Mouse (Mus musculus): ENCODE data around the gene Atad2b. TPM values are rescaled to one million over a fixed set of nuclear protein-coding genes. Genes with fewer than 3 reads are reported as not detected.
"Not testable (repeated sequence)": the region's sequence is repeated elsewhere in the genome, so short reads cannot be mapped to it uniquely, and the experiment has no call there.

Gene Atad2b
- polyA plus RNA-seq, 1 experiment from 2014 or later: 16.5 TPM

- WGBS: 89% methylated on average over 7 of the region's 7 CpGs
These were observed 11.2 kb upstream of the Atad2b start for GRCm38 (mm10) chr12:4905946-4906345.

GRCm38 (mm10) chr12:4906476-4906875 is 10.7 kb upstream of the Atad2b start:
- peak overlapping the region; percentile 73 for H3K4me2 ChIP-seq (ENCODE audit: low read length)
- no peak overlapping the region for H3K27ac ChIP-seq (ENCODE audit: low read depth)
- H3K9me3 ChIP-seq (ENCODE audit: control insufficient read depth, low read length): no peaks in the 10 kb centered on the region
- H3K27me3 ChIP-seq (replicated peaks; ENCODE audit: control insufficient read depth, insufficient read depth, low read length): no peaks in the 10 kb centered on the region
- no peaks in the 10 kb centered on the region for H3K36me3 ChIP-seq (ENCODE audit: control insufficient read depth, insufficient read depth, low read length)
- H3K9ac ChIP-seq (ENCODE audit: low read length): peak overlapping the region; percentile 74; the same call in 1 of the 2 replicates
- 43% methylated on average over 7 of the region's 7 CpGs for WGBS
- H3K4me1 ChIP-seq (replicated peaks; ENCODE audit: control insufficient read depth, insufficient read depth, low read length): no peaks in the 10 kb centered on the region
- ATAC-seq (replicated peaks; ENCODE audit: low FRiP score, low TSS enrichment, low read depth) (no peak), DNase-seq (ENCODE audit: low spot score) (no peak)
- peak overlapping the region; percentile 55 for H3K4me3 ChIP-seq (ENCODE audit: low read depth, low read length)

More at GRCm38 (mm10) chr12:4905946-4906345, 11.2 kb upstream of the Atad2b start:
- Histone ChIP-seq H3K27ac (ENCODE audit: low read depth) (no peak overlapping the region), H3K36me3 (ENCODE audit: control insufficient read depth, insufficient read depth, low read length) (no peaks in the 10 kb centered on the region), H3K9me3 (ENCODE audit: control insufficient read depth, low read length) (no peaks in the 10 kb centered on the region), H3K27me3 (replicated peaks; ENCODE audit: control insufficient read depth, insufficient read depth, low read length) (no peaks in the 10 kb centered on the region), H3K4me3 (ENCODE audit: low read depth, low read length) (no peak overlapping the region), H3K9ac (ENCODE audit: low read length) (no peak overlapping the region), H3K4me1 (replicated peaks; ENCODE audit: control insufficient read depth, insufficient read depth, low read length) (no peaks in the 10 kb centered on the region), H3K4me2 (ENCODE audit: low read length) (no peak overlapping the region)
- DNase-seq (ENCODE audit: low spot score) (no peak), ATAC-seq (replicated peaks; ENCODE audit: low FRiP score, low TSS enrichment, low read depth) (no peak)

- peak within 1 kb of the TSS; percentile 55 for H3K4me3 ChIP-seq (ENCODE audit: low read depth, low read length)
- peak; percentile 95 for DNase-seq (ENCODE audit: low spot score)
- peak within 1 kb of the TSS; percentile 73 for H3K4me2 ChIP-seq (ENCODE audit: low read length)
- H3K9me3 ChIP-seq (ENCODE audit: control insufficient read depth, low read length): no peaks in the 10 kb centered on the region
- H3K27me3 ChIP-seq (replicated peaks; ENCODE audit: control insufficient read depth, insufficient read depth, low read length): no peaks in the 10 kb centered on the region
- H3K9ac ChIP-seq (ENCODE audit: low read length): peak within 1 kb of the TSS; percentile 74
- peak; percentile 93 for ATAC-seq (replicated peaks; ENCODE audit: low FRiP score, low TSS enrichment, low read depth)
- WGBS: under 1% methylated on average over 121 of the region's 125 CpGs
- peak within 1 kb of the TSS; percentile 81 for H3K27ac ChIP-seq (ENCODE audit: low read depth)
- H3K36me3 ChIP-seq (ENCODE audit: control insufficient read depth, insufficient read depth, low read length): no peaks in the 10 kb centered on the region
- H3K4me1 ChIP-seq (replicated peaks; ENCODE audit: control insufficient read depth, insufficient read depth, low read length): no peaks in the 10 kb centered on the region
These were observed 9.9 kb upstream of the Atad2b start, which contains the start of gene Ubxn2a for GRCm38 (mm10) chr12:4906951-4907906. TSS of gene Ubxn2a (minus strand) at chr12:4907705.

GRCm38 (mm10) chr12:4908391-4908790 is 8.8 kb upstream of the Atad2b start:
- Histone ChIP-seq H3K27me3 (replicated peaks; ENCODE audit: control insufficient read depth, insufficient read depth, low read length) (no peaks in the 10 kb centered on the region), H3K9me3 (ENCODE audit: control insufficient read depth, low read length) (no peaks in the 10 kb centered on the region), H3K27ac (ENCODE audit: low read depth) (no peak overlapping the region), H3K9ac (ENCODE audit: low read length) (no peak overlapping the region), H3K4me1 (replicated peaks; ENCODE audit: control insufficient read depth, insufficient read depth, low read length) (no peaks in the 10 kb centered on the region), H3K4me3 (ENCODE audit: low read depth, low read length) (no peak overlapping the region; the same call in 1 of the 2 replicates), H3K4me2 (ENCODE audit: low read length) (no peak overlapping the region), H3K36me3 (ENCODE audit: control insufficient read depth, insufficient read depth, low read length) (no peaks in the 10 kb centered on the region)
- 83% methylated on average over 7 of the region's 7 CpGs for WGBS
- DNase-seq (ENCODE audit: low spot score) (no peak), ATAC-seq (replicated peaks; ENCODE audit: low FRiP score, low TSS enrichment, low read depth) (no peak)

- not testable (repeated sequence) for H3K4me1 ChIP-seq (replicated peaks; ENCODE audit: control insufficient read depth, insufficient read depth, low read length); H3K9ac ChIP-seq (ENCODE audit: low read length); DNase-seq (ENCODE audit: low spot score); H3K4me3 ChIP-seq (ENCODE audit: low read depth, low read length); ATAC-seq (replicated peaks; ENCODE audit: low FRiP score, low TSS enrichment, low read depth); H3K36me3 ChIP-seq (ENCODE audit: control insufficient read depth, insufficient read depth, low read length); H3K27me3 ChIP-seq (replicated peaks; ENCODE audit: control insufficient read depth, insufficient read depth, low read length); H3K27ac ChIP-seq (ENCODE audit: low read depth); H3K4me2 ChIP-seq (ENCODE audit: low read length); H3K9me3 ChIP-seq (ENCODE audit: control insufficient read depth, low read length)
- WGBS: 86% methylated on average over 1 of the region's 1 CpGs
These were observed 6.7 kb upstream of the Atad2b start for GRCm38 (mm10) chr12:4910496-4910895.

GRCm38 (mm10) chr12:4911716-4912115 is 5.4 kb upstream of the Atad2b start:
- H3K4me2 ChIP-seq (ENCODE audit: low read length): no peak overlapping the region
- H3K36me3 ChIP-seq (ENCODE audit: control insufficient read depth, insufficient read depth, low read length): no peaks in the 10 kb centered on the region
- DNase-seq (ENCODE audit: low spot score) (no peak), ATAC-seq (replicated peaks; ENCODE audit: low FRiP score, low TSS enrichment, low read depth) (no peak)
- no peaks in the 10 kb centered on the region for H3K9me3 ChIP-seq (ENCODE audit: control insufficient read depth, low read length)
- H3K9ac ChIP-seq (ENCODE audit: low read length): no peak overlapping the region
- WGBS: 83% methylated on average over 4 of the region's 4 CpGs
- H3K4me1 ChIP-seq (replicated peaks; ENCODE audit: control insufficient read depth, insufficient read depth, low read length): no peaks in the 10 kb centered on the region
- H3K27me3 ChIP-seq (replicated peaks; ENCODE audit: control insufficient read depth, insufficient read depth, low read length): no peaks in the 10 kb centered on the region
- no peak overlapping the region for H3K27ac ChIP-seq (ENCODE audit: low read depth)
- no peak overlapping the region for H3K4me3 ChIP-seq (ENCODE audit: low read depth, low read length)

- Histone ChIP-seq H3K4me2 (ENCODE audit: low read length) (no peak overlapping the region), H3K27ac (ENCODE audit: low read depth) (no peak overlapping the region), H3K36me3 (ENCODE audit: control insufficient read depth, insufficient read depth, low read length) (no peaks in the 10 kb centered on the region), H3K27me3 (replicated peaks; ENCODE audit: control insufficient read depth, insufficient read depth, low read length) (no peaks in the 10 kb centered on the region), H3K4me1 (replicated peaks; ENCODE audit: control insufficient read depth, insufficient read depth, low read length) (peaks cover 4% of the 10 kb centered on the region), H3K9ac (ENCODE audit: low read length) (no peak overlapping the region), H3K4me3 (ENCODE audit: low read depth, low read length) (no peak overlapping the region), H3K9me3 (ENCODE audit: control insufficient read depth, low read length) (no peaks in the 10 kb centered on the region)
- DNase-seq (ENCODE audit: low spot score) (no peak), ATAC-seq (replicated peaks; ENCODE audit: low FRiP score, low TSS enrichment, low read depth) (no peak)
- 50% methylated on average over 3 of the region's 3 CpGs for WGBS
These were observed 2.7 kb upstream of the Atad2b start for GRCm38 (mm10) chr12:4914441-4914840.

- ATAC-seq (replicated peaks; ENCODE audit: low FRiP score, low TSS enrichment, low read depth): no peak
- WGBS: 79% methylated on average over 3 of the region's 3 CpGs
- no peak for DNase-seq (ENCODE audit: low spot score)
- H3K4me1 ChIP-seq (replicated peaks; ENCODE audit: control insufficient read depth, insufficient read depth, low read length): peaks cover 8% of the 10 kb centered on the region
- no peaks in the 10 kb centered on the region for H3K27me3 ChIP-seq (replicated peaks; ENCODE audit: control insufficient read depth, insufficient read depth, low read length)
- H3K36me3 ChIP-seq (ENCODE audit: control insufficient read depth, insufficient read depth, low read length): no peaks in the 10 kb centered on the region
- H3K27ac ChIP-seq (ENCODE audit: low read depth): no peak overlapping the region
- H3K9me3 ChIP-seq (ENCODE audit: control insufficient read depth, low read length): no peaks in the 10 kb centered on the region
- H3K4me2 ChIP-seq (ENCODE audit: low read length): no peak overlapping the region
- H3K9ac ChIP-seq (ENCODE audit: low read length): no peak overlapping the region
- no peak overlapping the region for H3K4me3 ChIP-seq (ENCODE audit: low read depth, low read length)
These were observed 2.2 kb upstream of the Atad2b start for GRCm38 (mm10) chr12:4914944-4915343.
